Mouse (Mus musculus): ENCODE results near the gene Tspan32. TPM values are rescaled to one million over a fixed set of nuclear protein-coding genes. Genes with fewer than 3 reads are reported as not detected.

Tspan32 gene
- 1 to 10 TPM in 1 of 2 experiments, under 1 TPM in 1; 0.44 to 1.3 TPM for total RNA-seq (2021)
- polyA plus RNA-seq (2012; rRNA removed), result 1.8 and 1.9 TPM in 2 replicates
- long read RNA-seq, partial matches to known transcripts, result 0 of 4 reads
- long read RNA-seq, other reads (novel, unspliced or antisense), result 1 of 4 reads

DNA sequence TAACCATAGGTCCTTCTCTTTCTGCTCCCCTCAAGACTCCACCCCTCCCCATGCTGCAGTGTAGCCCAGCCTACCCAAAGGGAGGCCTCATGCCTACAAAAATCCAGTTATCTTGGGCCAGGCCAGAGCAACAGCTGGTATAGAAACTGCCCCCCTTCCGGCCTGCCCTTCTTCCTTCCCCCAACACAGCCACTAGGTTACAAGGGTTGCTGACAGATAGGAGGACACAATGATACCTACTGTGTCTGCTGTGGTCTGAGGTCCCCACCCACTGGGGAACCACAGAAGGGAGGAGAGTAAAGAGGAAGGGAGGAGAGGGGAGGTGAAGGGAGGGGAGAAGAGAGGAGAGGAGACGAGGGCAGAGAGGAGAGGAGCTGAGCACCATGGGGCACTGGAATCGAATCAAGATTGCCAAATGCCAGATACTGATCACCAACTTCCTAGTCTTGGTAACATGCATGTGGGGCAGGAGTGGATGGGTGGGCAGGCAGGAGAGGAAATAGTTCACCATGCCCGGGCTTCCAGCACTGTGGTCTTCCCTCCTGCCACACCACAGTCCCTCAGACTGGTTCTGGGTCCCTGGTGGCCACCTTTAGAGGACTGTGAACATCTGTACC lies at the start of gene Tspan32:
Tspan32 (plus strand) TSS at position 320 of the 617 bp plus-strand sequence.
- no peaks in the 10 kb centered on the region for H3K79me2 ChIP-seq (replicated peaks; ENCODE audit: control insufficient read depth, insufficient read depth, low read length)
- H3K27ac ChIP-seq, result no peak within 1 kb of the TSS
- no peaks in the 10 kb centered on the region for H3K27me3 ChIP-seq (ENCODE audit: control insufficient read depth, insufficient read depth, low read length)
- intact Hi-C loops (cut with DNase I), result loop anchor here (5.0 kb wide), 3 partner anchors 113 to 462 kb away; no protein-coding TSS in a partner anchor
- DNase-seq, result peak in 1 of 2 experiments; percentile 43
- no peak within 1 kb of the TSS for H3K9ac ChIP-seq (ENCODE audit: low read depth, low read length)
- no peak within 1 kb of the TSS for H3K4me3 ChIP-seq
- no peaks in the 10 kb centered on the region for H3K36me3 ChIP-seq (ENCODE audit: control insufficient read depth, insufficient read depth, low read length)
- WGBS, result 69% methylated on average over 4 of the region's 4 CpGs
- peaks cover 10% of the 10 kb centered on the region for H3K4me1 ChIP-seq (ENCODE audit: control insufficient read depth, insufficient read depth, low read length)
- TF ChIP-seq POLR2A (IDR thresholded peaks at IDR 0.05; ENCODE audit: insufficient read depth, low read depth, low read length), result no peak

DNA sequence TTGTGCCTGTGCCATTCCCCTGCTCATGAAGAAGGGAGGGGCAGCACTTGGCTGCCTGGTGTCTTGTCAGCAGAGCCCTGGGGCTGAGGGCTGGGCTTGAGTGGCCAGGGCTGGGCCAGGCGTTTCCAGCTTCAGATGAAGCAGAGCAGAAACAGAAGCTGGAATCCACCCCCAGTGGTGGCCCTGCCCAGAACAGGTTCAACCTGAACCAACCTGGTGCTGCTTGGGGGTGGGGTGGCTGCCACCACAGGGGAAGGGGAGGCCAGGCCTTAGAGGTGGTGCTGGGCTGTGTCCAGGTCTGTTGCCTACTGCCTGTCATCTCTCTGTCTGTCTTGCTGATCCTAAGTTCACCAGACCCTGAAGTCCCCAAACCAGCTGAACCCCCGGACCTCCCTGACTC lies 48.8 kb upstream of the Tspan32 start:
- no peaks in the 10 kb centered on the region for H3K79me2 ChIP-seq (replicated peaks; ENCODE audit: control insufficient read depth, insufficient read depth, low read length)
- WGBS, result 70% methylated on average over 2 of the region's 2 CpGs
- no peak for DNase-seq
- intact Hi-C loops (cut with DNase I), result no loop called here
- no peaks in the 10 kb centered on the region for H3K36me3 ChIP-seq (ENCODE audit: control insufficient read depth, insufficient read depth, low read length)
- no peak overlapping the region for H3K27ac ChIP-seq
- no peak overlapping the region for H3K9ac ChIP-seq (ENCODE audit: low read depth, low read length)
- no peaks in the 10 kb centered on the region for H3K4me1 ChIP-seq (ENCODE audit: control insufficient read depth, insufficient read depth, low read length)
- TF ChIP-seq EP300 (IDR thresholded peaks at IDR 0.05; ENCODE audit: insufficient read depth, low read depth, low read length), result no peak
- no peak for TF ChIP-seq CTCF (IDR thresholded peaks at IDR 0.05)
- TF ChIP-seq POLR2A (IDR thresholded peaks at IDR 0.05; ENCODE audit: insufficient read depth, low read depth, low read length), result no peak
- 0 out of 2 replicates have a peak, but pooled peaks cover 2% of the 10 kb centered on the region for H3K27me3 ChIP-seq (ENCODE audit: control insufficient read depth, insufficient read depth, low read length)
- H3K4me3 ChIP-seq, result no peak overlapping the region

DNA sequence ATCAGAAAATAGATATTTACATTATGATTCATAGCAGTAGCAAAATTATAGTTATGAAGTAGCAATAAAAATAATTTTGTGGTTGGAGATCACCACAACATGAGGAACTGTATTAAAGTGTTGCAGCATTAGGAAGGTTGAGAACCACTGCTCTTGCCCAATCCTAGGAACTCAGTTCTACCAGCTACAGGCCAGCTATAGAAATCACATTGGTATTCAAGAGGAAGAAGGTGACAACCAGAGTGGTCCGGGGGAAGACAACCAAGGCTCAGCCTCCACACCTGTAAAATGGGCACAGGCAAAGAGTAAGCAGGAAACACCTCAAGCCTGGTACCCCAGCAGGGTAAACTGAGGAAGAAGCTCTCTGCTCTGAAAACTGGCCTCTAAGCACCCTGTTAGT lies 46.0 kb upstream of the Tspan32 start:
- no peak overlapping the region for H3K9ac ChIP-seq (ENCODE audit: low read depth, low read length)
- H3K4me1 ChIP-seq (ENCODE audit: control insufficient read depth, insufficient read depth, low read length), result no peaks in the 10 kb centered on the region
- no peaks in the 10 kb centered on the region for H3K79me2 ChIP-seq (replicated peaks; ENCODE audit: control insufficient read depth, insufficient read depth, low read length)
- no peaks in the 10 kb centered on the region for H3K36me3 ChIP-seq (ENCODE audit: control insufficient read depth, insufficient read depth, low read length)
- no peak overlapping the region for H3K4me3 ChIP-seq
- 87% methylated on average over 1 of the region's 1 CpGs for WGBS
- no peaks in the 10 kb centered on the region for H3K27me3 ChIP-seq (ENCODE audit: control insufficient read depth, insufficient read depth, low read length)
- TF ChIP-seq POLR2A (IDR thresholded peaks at IDR 0.05; ENCODE audit: insufficient read depth, low read depth, low read length), result no peak
- no peak for TF ChIP-seq CTCF (IDR thresholded peaks at IDR 0.05)
- TF ChIP-seq EP300 (IDR thresholded peaks at IDR 0.05; ENCODE audit: insufficient read depth, low read depth, low read length), result no peak
- intact Hi-C loops (cut with DNase I), result no loop called here
- no peak overlapping the region for H3K27ac ChIP-seq
- DNase-seq, result no peak

DNA sequence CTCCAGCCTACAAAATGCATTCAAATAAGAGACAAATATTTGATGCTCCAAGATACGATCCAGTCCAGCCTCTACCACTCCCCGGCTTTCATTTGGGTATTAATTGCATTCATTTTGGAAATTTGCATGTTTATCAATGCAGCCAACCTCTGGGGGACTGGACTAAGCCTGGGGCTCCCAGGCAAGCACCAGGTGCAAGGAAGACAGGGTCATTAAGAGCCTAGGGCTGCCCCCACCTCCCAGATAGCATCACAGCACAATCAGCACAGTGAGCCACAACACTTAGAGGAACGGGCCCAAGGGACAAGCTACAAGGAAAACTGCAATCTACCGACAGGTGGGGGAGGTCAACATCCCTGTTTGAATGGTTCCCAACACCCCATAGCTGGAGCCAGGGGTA lies 45.1 kb upstream of the Tspan32 start:
- no peaks in the 10 kb centered on the region for H3K4me1 ChIP-seq (ENCODE audit: control insufficient read depth, insufficient read depth, low read length)
- H3K9ac ChIP-seq (ENCODE audit: low read depth, low read length), result no peak overlapping the region
- no peak overlapping the region for H3K4me3 ChIP-seq
- intact Hi-C loops (cut with DNase I), result no loop called here
- TF ChIP-seq EP300 (IDR thresholded peaks at IDR 0.05; ENCODE audit: insufficient read depth, low read depth, low read length) (no peak), CTCF (IDR thresholded peaks at IDR 0.05) (no peak), POLR2A (IDR thresholded peaks at IDR 0.05; ENCODE audit: insufficient read depth, low read depth, low read length) (no peak)
- no peaks in the 10 kb centered on the region for H3K27me3 ChIP-seq (ENCODE audit: control insufficient read depth, insufficient read depth, low read length)
- WGBS, result 78% methylated on average over 4 of the region's 4 CpGs
- DNase-seq, result no peak
- H3K27ac ChIP-seq, result no peak overlapping the region
- H3K79me2 ChIP-seq (replicated peaks; ENCODE audit: control insufficient read depth, insufficient read depth, low read length), result no peaks in the 10 kb centered on the region
- no peaks in the 10 kb centered on the region for H3K36me3 ChIP-seq (ENCODE audit: control insufficient read depth, insufficient read depth, low read length)

DNA sequence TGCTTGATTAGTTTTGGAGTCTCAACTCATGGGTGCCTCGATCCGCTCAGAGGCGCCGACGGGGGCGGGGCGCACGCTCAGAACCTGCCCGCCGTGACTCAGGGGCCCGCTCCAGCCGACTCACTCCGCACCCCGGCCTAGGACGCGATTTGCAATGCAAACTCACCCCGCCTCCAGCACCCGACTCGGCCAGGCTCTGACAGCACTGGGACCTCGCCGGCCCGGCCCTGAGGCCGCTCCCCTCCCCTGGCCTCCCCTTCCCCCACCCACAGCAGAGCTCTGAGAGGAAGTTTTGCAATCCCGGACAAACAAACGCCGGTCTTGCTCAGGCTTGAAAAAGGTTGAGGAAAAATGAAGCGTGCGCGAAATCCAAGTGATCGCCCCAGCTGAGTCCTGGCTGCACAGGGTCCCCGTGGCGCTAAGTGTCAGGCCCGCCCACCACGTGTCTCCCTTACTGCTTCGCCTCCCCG lies 37.4 kb upstream of the Tspan32 start:
- no peaks in the 10 kb centered on the region for H3K79me2 ChIP-seq (replicated peaks; ENCODE audit: control insufficient read depth, insufficient read depth, low read length)
- H3K4me3 ChIP-seq, result peak overlapping the region; percentile 44
- peaks cover 14% of the 10 kb centered on the region for H3K27me3 ChIP-seq (ENCODE audit: control insufficient read depth, insufficient read depth, low read length)
- DNase-seq, result peak; percentile 31 to 38
- H3K27ac ChIP-seq, result no peak overlapping the region
- no peak for TF ChIP-seq EP300 (IDR thresholded peaks at IDR 0.05; ENCODE audit: insufficient read depth, low read depth, low read length)
- no peak for TF ChIP-seq POLR2A (IDR thresholded peaks at IDR 0.05; ENCODE audit: insufficient read depth, low read depth, low read length)
- no peak for TF ChIP-seq CTCF (IDR thresholded peaks at IDR 0.05)
- intact Hi-C loops (cut with DNase I), result no loop called here
- under 1% methylated on average over 36 of the region's 36 CpGs for WGBS
- H3K4me1 ChIP-seq (ENCODE audit: control insufficient read depth, insufficient read depth, low read length), result no peaks in the 10 kb centered on the region
- no peak overlapping the region for H3K9ac ChIP-seq (ENCODE audit: low read depth, low read length)
- H3K36me3 ChIP-seq (ENCODE audit: control insufficient read depth, insufficient read depth, low read length), result no peaks in the 10 kb centered on the region
